Mouse (Mus musculus) ES-Bruce4 (cell line): ENCODE results near the gene Entpd2.

Experiments used
- CTCF ChIP-seq: IDR thresholded peaks from one replicate; pipeline ENCODE4 v1.8.1; 2011; ENCODE audit warnings: low read depth, low read length
- EP300 ChIP-seq: IDR thresholded peaks from 2 replicates; pipeline ENCODE4 v1.6.1; 2011; ENCODE audit warnings: low read depth, low read length; ENCODE audit not compliant: insufficient read depth
- POLR2A ChIP-seq: IDR thresholded peaks from one replicate; pipeline ENCODE4 v1.8.1; 2011; ENCODE audit warnings: low read length; ENCODE audit not compliant: insufficient read depth

DNA sequence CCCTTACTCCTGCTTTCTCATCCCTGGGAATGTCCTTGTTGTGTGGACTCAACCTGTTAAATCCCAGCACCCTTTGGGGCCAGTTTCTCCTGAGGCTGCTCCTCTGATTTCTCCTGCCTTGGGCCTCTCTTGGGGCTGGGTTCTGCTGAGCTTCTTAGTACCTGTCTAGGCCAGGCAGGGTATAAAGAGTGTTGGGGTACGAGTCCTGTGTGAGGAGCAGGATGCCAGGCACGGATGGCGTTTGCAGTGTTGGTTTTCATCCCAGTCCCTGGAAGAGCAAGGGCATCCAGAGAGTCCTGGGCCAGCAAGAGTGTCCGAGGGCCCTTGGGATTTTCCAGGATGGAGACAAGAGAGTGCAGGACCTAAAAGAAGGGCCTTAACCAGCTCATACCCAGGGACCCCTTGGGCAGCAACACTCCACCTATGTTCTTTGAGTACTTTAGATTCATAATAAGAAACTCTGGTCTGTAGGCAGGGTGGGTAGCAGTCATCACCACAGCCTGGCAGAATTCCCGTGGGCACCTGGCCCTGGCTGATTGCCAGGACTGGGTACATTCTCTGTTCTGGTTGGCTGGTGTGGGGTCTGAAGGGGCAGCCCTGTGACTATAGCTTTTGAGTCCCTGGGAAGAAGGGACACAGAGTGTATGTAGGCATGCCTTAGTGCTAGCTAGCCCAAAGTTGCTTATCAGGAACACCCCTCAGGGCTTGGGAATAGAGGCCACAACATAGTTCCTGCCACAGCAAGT is 33.9 kb downstream of the Entpd2 start:
- TF ChIP-seq POLR2A (no peak), CTCF (no peak), EP300 (no peak)
